Mouse (Mus musculus) spleen, adult 18-20 months (tissue): ENCODE data around the gene Cblc.

Source experiments
- DNase-seq, 2 experiments: peaks; one replicate each; pipeline ENCODE4 v3.0.0; 2022; ENCODE audit warnings: mixed read lengths in 2 of 2

The Cblc gene

GRCm38 (mm10) chr7:19749389-19750216, 47.0 kb downstream of the Cblc start:
- peak; percentile 67 to 70 for DNase-seq

- no peak for DNase-seq
These were observed 48.1 kb downstream of the Cblc start for GRCm38 (mm10) chr7:19748219-19749195.

GRCm38 (mm10) chr7:19747420-19748218, 49.0 kb downstream of the Cblc start:
- DNase-seq, result no peak

- DNase-seq, result no peak
These were observed 50.0 kb downstream of the Cblc start for GRCm38 (mm10) chr7:19746426-19747201.

GRCm38 (mm10) chr7:19745971-19746370, 50.6 kb downstream of the Cblc start:
- no peak for DNase-seq

DNA sequence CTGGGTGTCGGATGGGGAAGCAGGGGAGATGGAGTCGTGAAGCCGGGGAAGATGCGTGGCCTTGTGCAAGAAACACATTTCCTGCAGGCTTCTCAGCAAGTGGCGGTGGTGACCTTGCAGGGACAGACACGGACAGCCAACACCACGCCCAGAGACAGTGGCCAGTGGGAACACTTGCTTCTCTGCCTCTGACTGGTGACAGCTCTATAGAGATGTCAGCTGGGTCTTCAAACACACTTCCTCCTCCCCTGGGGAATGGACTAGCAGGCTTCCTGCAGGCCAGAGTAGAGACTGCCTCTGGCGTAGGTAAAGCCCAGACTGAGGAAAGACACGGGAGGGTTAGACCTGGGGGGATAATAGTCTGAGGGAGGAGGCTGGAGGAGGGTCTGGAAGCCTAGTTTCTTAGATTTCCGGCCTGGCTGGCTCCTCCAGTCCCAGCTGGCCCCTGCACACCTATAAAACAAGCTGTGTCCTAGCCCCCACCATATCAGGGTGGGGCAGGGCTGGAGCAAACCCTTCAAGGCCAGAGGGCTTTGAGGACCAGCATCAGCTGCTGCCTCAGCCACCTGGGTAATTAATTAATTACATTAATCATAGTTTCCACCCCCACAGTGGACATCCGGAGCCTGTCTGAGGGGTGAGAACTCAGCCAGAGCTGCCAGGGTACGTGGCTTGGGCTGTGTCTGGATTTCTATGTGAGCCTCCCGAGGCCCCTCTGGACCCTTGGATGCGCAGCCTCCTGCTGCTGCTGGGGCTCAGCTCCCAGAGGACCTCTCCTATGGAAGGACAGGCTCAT, 51.8 kb downstream of the Cblc start:
- no peak for DNase-seq

- DNase-seq, result no peak
These were observed 52.8 kb downstream of the Cblc start for GRCm38 (mm10) chr7:19743791-19744190.

DNA sequence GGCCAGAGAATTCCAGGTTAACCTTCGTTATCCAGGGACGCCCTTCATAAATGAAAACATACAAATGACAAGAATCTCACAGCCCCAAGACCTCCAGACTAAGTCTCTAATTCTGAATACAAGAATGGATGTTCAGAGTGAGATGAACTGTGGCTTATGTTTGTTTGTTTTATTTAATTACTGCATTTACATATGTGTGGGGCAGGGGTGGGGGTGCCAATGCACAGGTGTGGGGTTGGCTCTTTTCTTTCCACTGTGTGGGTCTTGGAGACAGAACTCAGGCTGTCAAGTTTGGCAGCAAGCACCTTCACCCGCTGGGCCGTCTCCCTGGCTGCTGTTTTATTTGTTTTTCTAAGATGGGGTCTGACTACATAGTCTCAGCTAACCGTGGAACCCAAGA, 54.1 kb downstream of the Cblc start:
- DNase-seq, result no peak

- no peak for DNase-seq
These were observed 55.1 kb downstream of the Cblc start for GRCm38 (mm10) chr7:19741329-19742031.

GRCm38 (mm10) chr7:19740269-19740668, 56.3 kb downstream of the Cblc start:
- DNase-seq, result no peak

DNA sequence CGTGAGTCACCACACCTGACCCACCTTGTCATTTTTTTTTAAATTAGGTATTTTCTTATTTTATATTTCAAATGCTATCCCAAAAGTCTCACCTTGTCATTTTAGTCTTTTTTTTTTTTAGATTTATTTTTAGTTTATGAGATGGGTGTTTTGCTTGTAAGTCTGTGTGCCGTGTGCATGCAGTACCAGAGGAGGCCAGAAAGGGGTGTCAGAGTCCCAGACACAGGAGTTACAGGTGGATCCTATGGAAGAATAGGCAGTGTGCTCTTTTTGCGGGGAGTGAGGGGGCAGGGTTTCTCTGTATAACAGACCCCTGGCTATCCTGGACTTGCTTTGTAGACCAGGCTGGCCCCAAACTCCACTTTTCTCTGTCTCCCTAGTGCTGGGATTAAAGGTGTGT, 57.8 kb downstream of the Cblc start:
- DNase-seq, result no peak

- DNase-seq, result no peak
These were observed 60.1 kb downstream of the Cblc start for GRCm38 (mm10) chr7:19736389-19737057.

DNA sequence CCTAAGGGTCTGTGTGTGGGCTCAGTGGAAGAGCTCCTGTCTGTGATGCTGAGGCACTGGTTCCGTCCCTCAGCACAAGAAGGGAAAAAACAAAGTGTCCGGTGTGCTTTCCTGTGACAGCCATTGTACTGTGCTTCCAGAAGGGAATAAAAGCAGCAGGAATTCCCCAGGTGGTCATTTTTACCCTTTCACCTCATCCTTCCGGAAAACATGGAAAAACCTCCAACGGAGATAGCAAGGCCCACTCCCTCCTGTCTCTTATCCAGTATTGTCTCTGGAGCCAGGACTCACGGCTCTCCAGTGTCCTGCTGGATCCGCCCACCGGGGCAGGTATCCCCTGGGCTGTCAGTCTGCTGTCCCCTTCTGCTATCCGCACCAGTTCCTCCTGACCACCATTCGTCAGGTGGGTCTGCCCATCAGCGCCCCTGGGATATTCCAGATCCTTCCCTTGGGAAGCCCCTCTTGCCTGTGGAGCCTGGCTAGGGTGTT, 62.4 kb downstream of the Cblc start:
- DNase-seq, result no peak
